Mouse (Mus musculus) lung, embryonic 15.5 days (tissue): ENCODE data around the gene Gatad2a. TPM values are rescaled to one million over a fixed set of nuclear protein-coding genes. Genes with fewer than 3 reads are reported as not detected.

ENCODE experiments used
- ATAC-seq: fragments of 200-750 bp; cut with Nextera tagmentation; 2 replicates; pipeline ENCODE4 v1.8.0; 2017; ENCODE audit warnings: moderate number of reproducible peaks, borderline replicate concordance; ENCODE audit not compliant: low FRiP score, low TSS enrichment; ENCODE audit errors: extremely low read depth
- H3K27ac ChIP-seq: fragments of 300-500 bp; sonication (generic); 2 replicates; pipeline ENCODE4 v1.5.1; 2015; ENCODE audit warnings: moderate library complexity, mild to moderate bottlenecking, inconsistent platforms
- H3K27me3 ChIP-seq: fragments of 300-500 bp; sonication (generic); 2 replicates; pipeline ENCODE4 v1.6.1; 2015; ENCODE audit warnings: inconsistent platforms
- H3K36me3 ChIP-seq: fragments of 300-500 bp; sonication (generic); 2 replicates; pipeline ENCODE4 v1.6.1; 2015; ENCODE audit warnings: inconsistent platforms
- H3K4me1 ChIP-seq: fragments of 300-500 bp; sonication (generic); 2 replicates; pipeline ENCODE4 v1.6.1; 2015; ENCODE audit warnings: inconsistent platforms
- H3K4me2 ChIP-seq: fragments of 300-500 bp; sonication (generic); 2 replicates; pipeline ENCODE4 v1.6.1; 2015; ENCODE audit warnings: inconsistent platforms, mild to moderate bottlenecking, moderate library complexity
- H3K4me3 ChIP-seq: fragments of 300-500 bp; sonication (generic); 2 replicates; pipeline ENCODE4 v1.5.1; 2015; ENCODE audit warnings: mild to moderate bottlenecking, inconsistent platforms
- H3K9ac ChIP-seq: fragments of 300-500 bp; sonication (generic); 2 replicates; pipeline ENCODE4 v1.6.1; 2015; ENCODE audit warnings: inconsistent platforms
- H3K9me3 ChIP-seq: fragments of 300-500 bp; sonication (generic); 2 replicates; pipeline ENCODE4 v1.6.1; 2016; ENCODE audit warnings: inconsistent platforms
- WGBS: fragments of 180-500 bp; shearing (Covaris S2); methylation state at CpG from one replicate; pipeline ENCODE4 v1.1.7; 2015; 5-methylcytosine and 5-hydroxymethylcytosine counted together
- polyA plus RNA-seq: library from polyadenylated mRNA; unstranded; fragments of >200 nt; fragmentation: Nextera tagmentation; extraction: Ambion mirVana; gene quantifications from 2 replicates; pipeline ENCODE4 v1.2.1, GENCODE M21; 2015

Gene Gatad2a
- polyA plus RNA-seq, 1 experiment from 2014 or later: 60.3 TPM

- H3K4me2 ChIP-seq: no peak overlapping the region
- no peak overlapping the region for H3K4me3 ChIP-seq
- ATAC-seq: no peak
- no peaks in the 10 kb centered on the region for H3K9me3 ChIP-seq
- H3K9ac ChIP-seq: no peak overlapping the region
- 39% methylated on average over 19 of the region's 19 CpGs for WGBS
- 0 out of 2 replicates have a peak, but pooled peaks cover 5% of the 10 kb centered on the region for H3K36me3 ChIP-seq
- H3K27ac ChIP-seq: no peak overlapping the region
- H3K4me1 ChIP-seq: peaks cover 37% of the 10 kb centered on the region
- peaks cover 54% of the 10 kb centered on the region for H3K27me3 ChIP-seq
Observed at GRCm38 (mm10) chr8:69890813-69891241, 105.4 kb downstream of the Gatad2a start.

- Histone ChIP-seq H3K4me2 (peak overlapping the region; percentile 52), H3K4me1 (peaks cover 30% of the 10 kb centered on the region), H3K27me3 (peaks cover 73% of the 10 kb centered on the region), H3K4me3 (peak overlapping the region; percentile 26), H3K27ac (no peak overlapping the region), H3K36me3 (0 out of 2 replicates have a peak, but pooled peaks cover 5% of the 10 kb centered on the region), H3K9me3 (no peaks in the 10 kb centered on the region), H3K9ac (no peak overlapping the region)
- no peak for ATAC-seq
- 3% methylated on average over 32 of the region's 32 CpGs for WGBS
Observed at GRCm38 (mm10) chr8:69888902-69889301, 107.3 kb downstream of the Gatad2a start.

GRCm38 (mm10) chr8:69888244-69888866, 107.8 kb downstream of the Gatad2a start:
- H3K9ac ChIP-seq: no peak overlapping the region

GRCm38 (mm10) chr8:69887289-69888243, 108.6 kb downstream of the Gatad2a start, which contains the start of gene Cilp2:
TSS of gene Cilp2 (minus strand) at chr8:69887687.
- H3K4me3 ChIP-seq: peak within 1 kb of the TSS; percentile 26
- WGBS: 1% methylated on average over 57 of the region's 60 CpGs
- H3K36me3 ChIP-seq: no peaks in the 10 kb centered on the region
- no peaks in the 10 kb centered on the region for H3K9me3 ChIP-seq
- no peak within 1 kb of the TSS for H3K27ac ChIP-seq
- peaks cover 27% of the 10 kb centered on the region for H3K4me1 ChIP-seq
- H3K27me3 ChIP-seq: peaks cover 86% of the 10 kb centered on the region
- ATAC-seq: peak; percentile 7; the same call in 1 of the 2 replicates
- H3K9ac ChIP-seq: no peak within 1 kb of the TSS
- H3K4me2 ChIP-seq: peak within 1 kb of the TSS; percentile 52

More at GRCm38 (mm10) chr8:69888244-69888866, 107.8 kb downstream of the Gatad2a start:
- H3K9me3 ChIP-seq: no peaks in the 10 kb centered on the region
- ATAC-seq: no peak
- H3K27ac ChIP-seq: no peak overlapping the region
- peaks cover 78% of the 10 kb centered on the region for H3K27me3 ChIP-seq
- WGBS: 7% methylated on average over 24 of the region's 24 CpGs
- peak overlapping the region; percentile 26 for H3K4me3 ChIP-seq
- H3K36me3 ChIP-seq: 0 out of 2 replicates have a peak, but pooled peaks cover 5% of the 10 kb centered on the region
- H3K4me2 ChIP-seq: peak overlapping the region; percentile 52
- peaks cover 27% of the 10 kb centered on the region for H3K4me1 ChIP-seq

GRCm38 (mm10) chr8:69884141-69884540, 112.0 kb downstream of the Gatad2a start:
- peaks cover 100% of the 10 kb centered on the region for H3K27me3 ChIP-seq
- H3K9me3 ChIP-seq: no peaks in the 10 kb centered on the region
- no peak overlapping the region for H3K27ac ChIP-seq
- H3K9ac ChIP-seq: no peak overlapping the region
- ATAC-seq: no peak
- H3K4me3 ChIP-seq: no peak overlapping the region
- no peaks in the 10 kb centered on the region for H3K36me3 ChIP-seq
- H3K4me1 ChIP-seq: peaks cover 36% of the 10 kb centered on the region
- WGBS: 55% methylated on average over 13 of the region's 13 CpGs
- no peak overlapping the region for H3K4me2 ChIP-seq

- no peak for ATAC-seq
- Histone ChIP-seq H3K36me3 (no peaks in the 10 kb centered on the region), H3K9ac (no peak overlapping the region), H3K9me3 (no peaks in the 10 kb centered on the region), H3K27me3 (peaks cover 99% of the 10 kb centered on the region), H3K4me2 (peak overlapping the region; percentile 58), H3K27ac (no peak overlapping the region), H3K4me1 (peaks cover 25% of the 10 kb centered on the region), H3K4me3 (peak overlapping the region; percentile 36)
- 12% methylated on average over 45 of the region's 52 CpGs for WGBS
Observed at GRCm38 (mm10) chr8:69882833-69883600, 113.2 kb downstream of the Gatad2a start.

GRCm38 (mm10) chr8:69882021-69882756, 114.0 kb downstream of the Gatad2a start:
- Histone ChIP-seq H3K4me3 (peak overlapping the region; percentile 36), H3K27me3 (peaks cover 94% of the 10 kb centered on the region), H3K9ac (no peak overlapping the region), H3K4me1 (peaks cover 17% of the 10 kb centered on the region), H3K27ac (no peak overlapping the region), H3K36me3 (no peaks in the 10 kb centered on the region), H3K9me3 (no peaks in the 10 kb centered on the region), H3K4me2 (peak overlapping the region; percentile 58)
- 6% methylated on average over 102 of the region's 103 CpGs for WGBS
- ATAC-seq: 0 out of 2 replicates have a peak, but pooled peaks have one; percentile 6

GRCm38 (mm10) chr8:69881261-69881865, 114.8 kb downstream of the Gatad2a start:
- no peak overlapping the region for H3K27ac ChIP-seq
- H3K4me3 ChIP-seq: peak overlapping the region; percentile 36
- H3K4me2 ChIP-seq: peak overlapping the region; percentile 58
- peaks cover 16% of the 10 kb centered on the region for H3K4me1 ChIP-seq
- WGBS: 15% methylated on average over 79 of the region's 79 CpGs
- no peaks in the 10 kb centered on the region for H3K9me3 ChIP-seq
- no peak overlapping the region for H3K9ac ChIP-seq
- H3K27me3 ChIP-seq: peaks cover 86% of the 10 kb centered on the region
- H3K36me3 ChIP-seq: no peaks in the 10 kb centered on the region
- no peak for ATAC-seq

- H3K4me1 ChIP-seq: peaks cover 16% of the 10 kb centered on the region
- 10% methylated on average over 37 of the region's 37 CpGs for WGBS
- no peak overlapping the region for H3K9ac ChIP-seq
- peak overlapping the region; percentile 58 for H3K4me2 ChIP-seq
- no peaks in the 10 kb centered on the region for H3K36me3 ChIP-seq
- H3K27me3 ChIP-seq: peaks cover 81% of the 10 kb centered on the region
- H3K9me3 ChIP-seq: no peaks in the 10 kb centered on the region
- peak overlapping the region; percentile 36 for H3K4me3 ChIP-seq
- no peak overlapping the region for H3K27ac ChIP-seq
- ATAC-seq: no peak
Observed at GRCm38 (mm10) chr8:69880841-69881240, 115.3 kb downstream of the Gatad2a start.

GRCm38 (mm10) chr8:69879678-69880077, 116.5 kb downstream of the Gatad2a start:
- H3K4me3 ChIP-seq: no peak overlapping the region
- H3K9me3 ChIP-seq: no peaks in the 10 kb centered on the region
- H3K27me3 ChIP-seq: peaks cover 69% of the 10 kb centered on the region
- no peak overlapping the region for H3K9ac ChIP-seq
- 59% methylated on average over 8 of the region's 8 CpGs for WGBS
- H3K36me3 ChIP-seq: no peaks in the 10 kb centered on the region
- ATAC-seq: no peak
- no peak overlapping the region for H3K4me2 ChIP-seq
- H3K4me1 ChIP-seq: peaks cover 16% of the 10 kb centered on the region
- no peak overlapping the region for H3K27ac ChIP-seq
